Mouse (Mus musculus): ENCODE results near the gene Nqo1. TPM values are rescaled to one million over a fixed set of nuclear protein-coding genes. Genes with fewer than 3 reads are reported as not detected.
A peak's percentile ranks its signal among the peaks of the same experiment; 100 is the strongest.

The Nqo1 gene
- polyA plus RNA-seq, 1 experiment from 2014 or later: 10.9 TPM

DNA sequence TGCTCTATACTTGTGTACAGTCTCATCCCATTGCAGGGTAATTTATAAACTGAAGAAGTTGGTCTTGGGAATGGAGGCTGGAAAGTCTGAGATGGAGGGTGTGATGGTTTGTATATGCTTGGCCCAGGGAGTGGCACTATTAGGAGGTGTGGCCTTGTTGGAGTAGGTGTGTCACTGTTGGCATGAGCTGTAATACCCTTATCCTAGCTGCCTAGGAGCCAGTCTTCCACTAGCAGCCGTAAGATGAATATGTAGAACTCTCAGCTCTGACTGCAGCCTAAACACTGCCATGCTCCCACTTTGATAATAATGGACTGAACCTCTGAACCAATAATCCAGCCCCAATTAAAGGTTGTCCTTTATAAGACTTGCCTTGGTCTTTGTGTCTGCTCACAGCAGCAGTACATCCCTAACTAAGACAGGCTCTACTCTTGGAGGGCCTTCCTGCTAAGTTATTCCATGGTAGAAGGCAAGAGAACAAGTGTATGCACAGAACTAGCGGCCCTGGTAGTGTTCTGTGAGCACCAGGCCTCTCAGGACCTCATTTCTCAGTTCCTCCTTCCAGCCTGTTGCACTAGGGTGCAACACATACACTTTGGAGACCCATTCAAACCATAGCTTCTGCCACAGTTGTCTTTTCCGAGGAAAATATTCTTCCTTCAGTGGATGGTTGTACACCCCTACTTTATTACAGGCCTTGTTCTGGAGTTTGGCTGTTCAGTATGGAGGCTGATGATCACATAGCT, 37.0 kb upstream of the Nqo1 start:
- Histone ChIP-seq H3K4me2 (no peak overlapping the region), H3K4me3 (ENCODE audit: low read depth, low read length) (no peak overlapping the region), H3K9ac (no peak overlapping the region), H3K36me3 (ENCODE audit: insufficient read depth) (no peaks in the 10 kb centered on the region), H3K9me3 (ENCODE audit: low read depth, low read length) (no peaks in the 10 kb centered on the region), H3K27me3 (ENCODE audit: insufficient read depth, low read length) (no peaks in the 10 kb centered on the region), H3K27ac (ENCODE audit: low read depth) (no peak overlapping the region), H3K4me1 (ENCODE audit: insufficient read depth) (0 out of 2 replicates have a peak, but pooled peaks cover 4% of the 10 kb centered on the region)
- DNase-seq (no peak), ATAC-seq (ENCODE audit: insufficient read depth) (no peak)
- no peak for TF ChIP-seq CTCF (IDR thresholded peaks at IDR 0.05; ENCODE audit: low read depth)
- WGBS: 87% methylated on average over 3 of the region's 3 CpGs

DNA sequence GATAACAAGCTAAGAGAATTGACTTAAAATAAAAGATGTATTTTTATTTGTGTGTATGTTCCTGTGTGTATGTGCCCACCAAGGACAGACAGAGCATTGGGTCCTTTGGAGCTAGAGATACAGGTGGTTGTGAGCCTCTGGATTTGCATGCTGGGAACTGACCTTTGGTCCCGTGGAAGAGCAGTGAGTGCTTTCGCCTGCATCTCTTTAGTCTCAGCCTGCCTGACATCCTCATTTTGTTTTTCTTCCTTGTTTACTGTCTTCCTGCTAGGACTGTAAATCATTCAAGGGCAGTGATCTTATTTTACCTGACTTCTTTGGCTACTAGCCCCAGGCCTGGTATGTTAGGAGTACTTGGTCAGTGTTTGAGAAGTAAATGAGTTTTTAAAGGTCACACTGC, 34.7 kb upstream of the Nqo1 start:
- Histone ChIP-seq H3K4me3 (ENCODE audit: low read depth, low read length) (no peak overlapping the region), H3K27me3 (ENCODE audit: insufficient read depth, low read length) (no peaks in the 10 kb centered on the region), H3K4me2 (no peak overlapping the region; the same call in 1 of the 2 replicates), H3K9ac (no peak overlapping the region), H3K9me3 (ENCODE audit: low read depth, low read length) (no peaks in the 10 kb centered on the region), H3K4me1 (ENCODE audit: insufficient read depth) (no peaks in the 10 kb centered on the region), H3K27ac (ENCODE audit: low read depth) (no peak overlapping the region), H3K36me3 (ENCODE audit: insufficient read depth) (no peaks in the 10 kb centered on the region)
- no peak for ATAC-seq (ENCODE audit: insufficient read depth)
- no peak for TF ChIP-seq CTCF (IDR thresholded peaks at IDR 0.05; ENCODE audit: low read depth)
- 62% methylated on average over 2 of the region's 2 CpGs for WGBS
- no peak for DNase-seq

DNA sequence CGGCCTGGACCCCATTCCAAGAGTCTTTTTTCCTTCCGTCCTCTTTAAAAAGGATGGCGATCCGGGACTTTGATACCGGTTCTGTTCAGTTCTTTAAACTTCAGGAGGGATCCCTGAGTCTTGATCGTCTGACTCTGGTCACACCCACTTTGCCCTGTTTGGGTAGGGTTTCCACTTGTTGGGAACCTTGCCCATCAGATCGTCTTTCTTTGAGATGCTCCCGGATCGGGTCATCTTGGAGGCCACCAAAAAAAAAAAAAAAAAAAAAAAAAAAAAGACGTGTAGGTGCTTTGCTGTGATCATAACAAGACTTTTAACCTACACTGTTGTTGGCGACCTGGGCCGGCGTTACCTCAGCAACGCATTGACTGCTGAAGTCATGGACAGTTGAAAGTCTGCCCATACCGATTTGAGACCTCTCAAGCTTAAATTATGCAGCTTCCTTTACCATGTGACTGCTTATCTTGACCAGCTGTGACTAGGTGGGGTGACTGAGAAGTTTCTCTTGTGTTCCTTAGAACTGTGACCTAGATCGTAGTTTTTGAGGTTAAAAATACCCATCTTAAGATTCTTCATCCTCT, 33.9 kb upstream of the Nqo1 start:
- peak; percentile 56 for DNase-seq
- ATAC-seq (ENCODE audit: insufficient read depth): peak; percentile 43
- H3K9me3 ChIP-seq (ENCODE audit: low read depth, low read length): no peaks in the 10 kb centered on the region
- TF ChIP-seq CTCF (IDR thresholded peaks at IDR 0.05; ENCODE audit: low read depth): no peak
- H3K36me3 ChIP-seq (ENCODE audit: insufficient read depth): no peaks in the 10 kb centered on the region
- WGBS: 6% methylated on average over 16 of the region's 16 CpGs
- H3K27ac ChIP-seq (ENCODE audit: low read depth): peak overlapping the region; percentile 93
- H3K4me3 ChIP-seq (ENCODE audit: low read depth, low read length): peak overlapping the region; percentile 83
- H3K4me1 ChIP-seq (ENCODE audit: insufficient read depth): no peaks in the 10 kb centered on the region
- H3K9ac ChIP-seq: peak overlapping the region; percentile 86
- H3K4me2 ChIP-seq: peak overlapping the region; percentile 83
- H3K27me3 ChIP-seq (ENCODE audit: insufficient read depth, low read length): no peaks in the 10 kb centered on the region

DNA sequence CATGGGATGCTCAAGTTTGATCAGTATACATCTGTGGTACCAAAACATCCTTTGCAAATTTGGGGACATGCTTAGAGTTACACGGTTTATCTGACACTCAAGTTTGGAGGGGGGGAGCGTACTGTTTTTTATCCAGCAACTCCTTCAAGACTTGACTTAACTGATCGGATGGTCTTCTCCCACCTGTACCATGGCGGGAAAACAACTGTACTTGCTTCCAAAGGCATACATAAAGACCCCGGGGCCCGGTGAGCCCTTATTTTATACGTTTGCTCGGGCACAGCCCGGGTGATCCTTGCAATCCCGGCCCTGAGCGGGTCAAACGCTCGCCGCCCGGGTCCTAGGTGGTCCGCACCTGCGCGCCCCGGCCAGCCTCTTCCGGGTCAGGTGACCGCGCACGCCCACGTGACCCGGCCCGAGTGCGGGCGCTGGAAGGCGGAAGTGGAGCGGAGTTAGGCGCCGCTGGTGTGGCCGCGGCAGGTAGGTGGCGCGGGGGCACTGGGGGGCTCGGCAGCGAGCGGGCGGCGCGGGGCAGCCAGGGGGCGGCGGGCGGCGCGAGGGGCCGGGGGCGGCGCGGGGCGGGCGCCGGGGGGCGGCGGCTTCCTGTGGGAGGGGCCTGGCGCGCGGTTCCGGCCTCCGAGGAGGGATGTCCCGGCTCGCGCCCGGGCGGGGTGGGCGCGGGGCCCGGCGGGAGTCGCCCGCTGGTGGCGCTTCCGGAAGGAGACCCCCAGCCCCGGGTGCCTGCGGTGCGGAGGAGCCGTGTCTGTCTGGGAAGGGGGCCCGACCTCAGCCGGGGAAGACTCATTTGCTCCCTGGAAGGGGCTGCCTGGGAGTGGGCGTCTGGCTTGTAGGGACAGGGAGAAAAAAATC, 33.2 kb upstream of the Nqo1 start, which contains the start of gene Wwp2:
Gene Wwp2, plus strand, starts transcription at position 404 of the 870 bp plus-strand sequence.
- peak; percentile 85 for DNase-seq
- TF ChIP-seq CTCF (IDR thresholded peaks at IDR 0.05; ENCODE audit: low read depth): no peak
- ATAC-seq (ENCODE audit: insufficient read depth): peak; percentile 92
- Histone ChIP-seq H3K4me1 (ENCODE audit: insufficient read depth) (no peaks in the 10 kb centered on the region), H3K4me3 (ENCODE audit: low read depth, low read length) (peak within 1 kb of the TSS; percentile 83), H3K27ac (ENCODE audit: low read depth) (peak within 1 kb of the TSS; percentile 93), H3K27me3 (ENCODE audit: insufficient read depth, low read length) (no peaks in the 10 kb centered on the region), H3K9ac (peak within 1 kb of the TSS; percentile 86), H3K36me3 (ENCODE audit: insufficient read depth) (no peaks in the 10 kb centered on the region), H3K4me2 (peak within 1 kb of the TSS; percentile 83), H3K9me3 (ENCODE audit: low read depth, low read length) (no peaks in the 10 kb centered on the region)
- under 1% methylated on average over 61 of the region's 81 CpGs for WGBS

DNA sequence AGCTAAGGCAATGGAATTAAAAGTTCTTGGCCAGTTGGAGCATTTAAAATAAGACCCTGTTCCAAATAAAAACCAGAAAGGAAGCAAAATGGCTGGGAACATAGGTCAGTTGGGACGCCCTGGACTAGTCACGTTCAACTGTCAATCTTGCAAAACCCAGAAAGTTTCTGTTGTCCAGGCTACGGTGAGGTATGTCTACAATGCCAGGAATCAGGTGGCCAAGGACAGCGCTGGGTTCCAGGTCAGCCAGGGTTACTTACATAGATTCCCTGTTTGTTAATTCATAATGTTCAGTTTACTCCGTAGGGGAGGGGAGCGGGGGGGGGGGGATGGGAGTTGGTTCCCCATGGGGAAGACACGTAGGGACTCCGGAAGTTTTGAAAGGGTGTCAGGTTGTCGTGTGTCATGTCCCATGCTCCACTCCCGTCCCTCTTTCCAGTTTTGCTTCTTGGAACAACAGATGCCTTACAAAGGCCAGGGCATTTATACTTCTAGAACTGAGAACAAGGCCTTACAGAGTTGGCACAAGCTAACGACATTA, 32.5 kb upstream of the Nqo1 start:
- DNase-seq: no peak
- 0 out of 2 replicates have a peak, but pooled peaks have one; percentile 4 for ATAC-seq (ENCODE audit: insufficient read depth)
- Histone ChIP-seq H3K27ac (ENCODE audit: low read depth) (peak overlapping the region; percentile 93; the same call in 1 of the 2 replicates), H3K4me3 (ENCODE audit: low read depth, low read length) (peak overlapping the region; percentile 83), H3K9me3 (ENCODE audit: low read depth, low read length) (no peaks in the 10 kb centered on the region), H3K27me3 (ENCODE audit: insufficient read depth, low read length) (no peaks in the 10 kb centered on the region), H3K4me2 (peak overlapping the region; percentile 83), H3K9ac (peak overlapping the region; percentile 86), H3K36me3 (ENCODE audit: insufficient read depth) (no peaks in the 10 kb centered on the region), H3K4me1 (ENCODE audit: insufficient read depth) (no peaks in the 10 kb centered on the region)
- no peak for TF ChIP-seq CTCF (IDR thresholded peaks at IDR 0.05; ENCODE audit: low read depth)
- WGBS: 29% methylated on average over 11 of the region's 11 CpGs

DNA sequence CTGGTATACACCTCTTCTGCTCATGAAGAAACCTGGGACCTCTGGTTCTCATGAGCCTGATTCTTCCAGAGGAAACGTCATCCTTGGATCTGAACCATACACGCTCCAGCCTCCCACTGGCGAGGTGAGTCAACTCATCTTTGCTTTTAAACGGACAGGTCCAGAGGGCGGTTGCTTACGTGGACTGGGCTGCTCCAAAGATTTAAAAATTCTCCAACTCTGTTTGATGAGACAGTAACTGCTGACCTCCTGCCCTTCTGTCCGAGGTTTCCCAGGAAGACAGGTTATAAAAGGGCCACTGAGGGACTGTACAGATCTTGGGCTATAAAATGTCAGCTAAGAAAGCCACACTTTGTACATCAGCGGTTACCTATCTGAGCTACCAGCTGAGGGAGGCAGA, 27.8 kb upstream of the Nqo1 start:
- ATAC-seq (ENCODE audit: insufficient read depth) (no peak), DNase-seq (no peak)
- WGBS: 74% methylated on average over 8 of the region's 8 CpGs
- H3K4me2 ChIP-seq: no peak overlapping the region
- H3K36me3 ChIP-seq (ENCODE audit: insufficient read depth): no peaks in the 10 kb centered on the region
- no peak overlapping the region for H3K9ac ChIP-seq
- H3K27me3 ChIP-seq (ENCODE audit: insufficient read depth, low read length): no peaks in the 10 kb centered on the region
- no peak overlapping the region for H3K27ac ChIP-seq (ENCODE audit: low read depth)
- TF ChIP-seq CTCF (IDR thresholded peaks at IDR 0.05; ENCODE audit: low read depth): no peak
- no peak overlapping the region for H3K4me3 ChIP-seq (ENCODE audit: low read depth, low read length)
- no peaks in the 10 kb centered on the region for H3K4me1 ChIP-seq (ENCODE audit: insufficient read depth)
- no peaks in the 10 kb centered on the region for H3K9me3 ChIP-seq (ENCODE audit: low read depth, low read length)
